Mouse (Mus musculus): Measurements from ENCODE around the gene Cmtm7. TPM values are rescaled to one million over a fixed set of nuclear protein-coding genes. Genes with fewer than 3 reads are reported as not detected.
A peak's percentile ranks its signal among the peaks of the same experiment; 100 is the strongest.

The Cmtm7 gene
- polyA plus RNA-seq, 1 experiment from 2014 or later = 111 TPM

DNA sequence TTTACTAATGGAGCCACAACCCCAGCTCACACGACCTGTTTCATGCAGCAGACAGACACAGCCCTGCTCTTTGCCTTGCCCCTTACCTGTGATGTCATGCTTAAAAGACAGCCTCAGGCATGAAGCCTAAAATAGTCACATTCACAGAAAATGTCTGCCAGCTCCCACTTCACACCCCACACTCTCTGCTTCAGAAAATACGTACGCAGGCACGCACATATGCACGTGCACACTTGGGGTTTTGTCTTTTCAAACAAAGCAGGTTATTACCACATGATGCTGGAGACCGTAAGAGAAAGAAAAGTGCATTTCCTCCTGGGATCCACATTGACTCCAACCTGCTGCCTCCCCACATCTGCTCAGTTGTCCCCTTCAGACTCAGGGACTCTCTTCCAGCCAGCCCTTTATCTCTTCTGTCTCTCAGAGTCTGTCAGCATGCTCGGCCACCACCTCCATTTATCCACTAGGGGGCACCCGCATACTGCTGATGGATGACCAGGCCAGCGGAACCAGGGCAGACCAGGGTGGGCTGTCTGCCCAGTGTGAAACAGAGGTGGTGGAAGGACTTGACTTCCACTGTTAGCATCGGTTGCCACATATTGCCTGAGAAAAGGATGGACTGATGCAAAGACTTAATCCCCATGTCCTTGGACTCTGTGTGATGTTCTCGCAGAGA is 15.8 kb upstream of the Cmtm7 start:
- Histone ChIP-seq H3K9me3 (ENCODE audit: low read length) (no peaks in the 10 kb centered on the region), H3K4me2 (replicated peaks; ENCODE audit: low read depth, low read length) (no peak overlapping the region), H3K27ac (ENCODE audit: low read length) (no peak overlapping the region), H3K27me3 (ENCODE audit: insufficient read depth, low read length) (no peaks in the 10 kb centered on the region), H3K36me3 (ENCODE audit: insufficient read depth, low read length) (no peaks in the 10 kb centered on the region), H3K4me3 (ENCODE audit: low read length) (no peak overlapping the region), H3K4me1 (ENCODE audit: insufficient read depth, low read length) (no peaks in the 10 kb centered on the region; the same call in 1 of the 2 replicates), H3K9ac (replicated peaks; ENCODE audit: low read length) (no peak overlapping the region)
- 59% methylated on average over 11 of the region's 11 CpGs for WGBS
- ATAC-seq (ENCODE audit: low FRiP score, low TSS enrichment) = peak; percentile 86

DNA sequence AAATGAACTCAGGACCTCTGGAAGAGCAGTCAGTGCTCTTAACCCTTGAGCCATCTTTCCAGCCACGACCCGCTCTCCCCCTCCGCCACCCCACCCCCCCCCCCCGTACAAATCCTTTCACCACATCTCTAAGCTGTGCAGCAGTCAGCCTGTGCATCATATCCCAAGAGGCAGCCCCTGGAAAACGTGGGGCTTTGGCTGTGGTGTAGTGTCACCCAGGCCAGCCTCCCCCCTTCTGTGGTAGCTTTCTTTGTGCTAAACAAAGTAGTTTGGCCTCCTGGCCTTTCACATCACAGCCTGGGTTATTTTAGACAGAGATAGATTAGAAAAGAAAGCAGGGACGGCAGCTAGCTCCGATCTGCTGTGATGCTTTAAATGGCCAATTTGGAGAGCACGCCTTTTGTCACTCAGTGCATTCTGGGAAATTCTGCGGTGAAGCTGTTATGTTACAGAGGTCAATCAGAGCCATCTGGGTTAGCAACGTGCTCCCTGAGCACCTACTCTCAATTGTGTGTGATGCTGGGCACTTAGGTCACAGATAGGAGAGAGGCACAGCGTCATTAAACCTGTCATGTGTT is 14.9 kb upstream of the Cmtm7 start:
- Histone ChIP-seq H3K36me3 (ENCODE audit: insufficient read depth, low read length) (no peaks in the 10 kb centered on the region), H3K4me3 (ENCODE audit: low read length) (no peak overlapping the region), H3K4me1 (ENCODE audit: insufficient read depth, low read length) (peaks cover 2% of the 10 kb centered on the region), H3K9me3 (ENCODE audit: low read length) (no peaks in the 10 kb centered on the region), H3K9ac (replicated peaks; ENCODE audit: low read length) (no peak overlapping the region), H3K27me3 (ENCODE audit: insufficient read depth, low read length) (no peaks in the 10 kb centered on the region), H3K4me2 (replicated peaks; ENCODE audit: low read depth, low read length) (no peak overlapping the region), H3K27ac (ENCODE audit: low read length) (no peak overlapping the region)
- ATAC-seq (ENCODE audit: low FRiP score, low TSS enrichment) = no peak
- 49% methylated on average over 11 of the region's 11 CpGs for WGBS

DNA sequence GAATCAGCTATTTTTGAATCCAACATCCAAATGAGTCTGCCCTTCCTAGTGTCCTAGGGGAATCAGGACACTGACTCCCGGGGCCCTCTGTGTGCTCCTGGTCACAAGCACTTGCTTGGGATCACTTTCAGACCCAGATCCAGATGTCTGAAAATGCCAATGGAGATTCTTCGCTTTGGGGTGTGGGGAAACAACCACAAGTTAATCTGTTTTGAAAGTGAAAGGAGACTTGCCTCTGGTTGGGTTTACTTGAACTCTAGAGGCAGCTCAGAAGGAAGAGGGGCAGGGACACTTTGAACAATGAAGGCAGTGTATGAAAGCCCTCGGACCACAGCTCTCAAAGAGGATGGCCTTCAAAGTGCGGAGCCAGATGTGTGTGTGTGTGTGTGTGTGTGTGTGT is 12.8 kb upstream of the Cmtm7 start:
- Histone ChIP-seq H3K4me1 (ENCODE audit: insufficient read depth, low read length) (peaks cover 2% of the 10 kb centered on the region), H3K9ac (replicated peaks; ENCODE audit: low read length) (no peak overlapping the region), H3K27ac (ENCODE audit: low read length) (no peak overlapping the region), H3K36me3 (ENCODE audit: insufficient read depth, low read length) (no peaks in the 10 kb centered on the region), H3K9me3 (ENCODE audit: low read length) (no peaks in the 10 kb centered on the region), H3K4me2 (replicated peaks; ENCODE audit: low read depth, low read length) (no peak overlapping the region), H3K4me3 (ENCODE audit: low read length) (no peak overlapping the region), H3K27me3 (ENCODE audit: insufficient read depth, low read length) (no peaks in the 10 kb centered on the region)
- no peak for ATAC-seq (ENCODE audit: low FRiP score, low TSS enrichment)
- 85% methylated on average over 4 of the region's 4 CpGs for WGBS

DNA sequence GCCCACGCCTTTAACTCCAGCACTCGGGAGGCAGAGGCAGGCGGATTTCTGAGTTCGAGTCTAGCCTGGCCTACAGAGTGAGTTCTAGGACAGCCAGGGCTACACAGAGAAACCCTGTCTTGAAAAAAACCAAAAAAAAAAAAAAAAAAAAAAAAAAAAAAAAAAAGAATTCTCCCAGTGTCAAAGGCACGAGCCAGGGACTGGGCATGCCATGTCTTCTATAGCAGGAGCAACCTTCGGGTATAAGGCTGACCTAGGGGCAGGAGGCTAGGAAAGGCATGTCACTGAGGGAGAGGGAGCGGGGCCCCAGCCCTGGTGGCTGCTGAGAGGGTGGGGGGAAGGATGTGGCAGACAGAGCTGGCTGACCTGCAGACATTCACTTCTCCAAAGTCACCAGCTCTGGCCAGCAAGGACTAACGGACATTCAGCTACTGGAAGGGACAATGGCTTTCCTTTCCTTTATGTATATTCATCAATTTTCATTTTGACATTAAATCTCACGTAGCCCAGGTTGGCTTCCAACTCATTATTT is 12.2 kb upstream of the Cmtm7 start:
- ATAC-seq (ENCODE audit: low FRiP score, low TSS enrichment) = no peak
- Histone ChIP-seq H3K9ac (replicated peaks; ENCODE audit: low read length) (no peak overlapping the region), H3K36me3 (ENCODE audit: insufficient read depth, low read length) (no peaks in the 10 kb centered on the region), H3K27me3 (ENCODE audit: insufficient read depth, low read length) (no peaks in the 10 kb centered on the region), H3K9me3 (ENCODE audit: low read length) (no peaks in the 10 kb centered on the region), H3K4me3 (ENCODE audit: low read length) (no peak overlapping the region), H3K4me2 (replicated peaks; ENCODE audit: low read depth, low read length) (no peak overlapping the region), H3K4me1 (ENCODE audit: insufficient read depth, low read length) (peaks cover 2% of the 10 kb centered on the region), H3K27ac (ENCODE audit: low read length) (no peak overlapping the region)
- 80% methylated on average over 9 of the region's 9 CpGs for WGBS

DNA sequence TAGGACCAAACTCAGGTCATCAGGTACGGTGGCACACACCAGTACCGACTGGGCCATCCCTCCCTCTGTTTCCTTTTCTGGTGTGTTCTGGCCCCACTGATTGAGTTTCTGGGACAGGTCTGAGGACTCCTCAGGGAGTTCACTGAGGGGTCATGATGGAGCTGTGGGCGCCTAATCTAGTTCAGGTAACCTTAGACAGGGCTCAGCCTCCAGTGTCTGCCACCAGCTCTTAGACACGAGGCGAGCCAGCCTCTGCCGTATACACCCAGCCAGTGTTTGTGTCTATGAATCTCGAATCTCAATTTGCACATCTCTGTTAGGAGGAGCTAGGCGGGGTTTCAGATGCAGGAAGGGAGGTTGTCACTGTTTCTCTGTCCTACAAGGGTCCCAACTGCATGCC is 8.3 kb upstream of the Cmtm7 start:
- Histone ChIP-seq H3K36me3 (ENCODE audit: insufficient read depth, low read length) (no peaks in the 10 kb centered on the region), H3K9ac (replicated peaks; ENCODE audit: low read length) (no peak overlapping the region), H3K4me2 (replicated peaks; ENCODE audit: low read depth, low read length) (no peak overlapping the region), H3K27ac (ENCODE audit: low read length) (no peak overlapping the region), H3K9me3 (ENCODE audit: low read length) (no peaks in the 10 kb centered on the region), H3K27me3 (ENCODE audit: insufficient read depth, low read length) (no peaks in the 10 kb centered on the region), H3K4me1 (ENCODE audit: insufficient read depth, low read length) (peaks cover 11% of the 10 kb centered on the region; the same call in 1 of the 2 replicates), H3K4me3 (ENCODE audit: low read length) (no peak overlapping the region)
- ATAC-seq (ENCODE audit: low FRiP score, low TSS enrichment) = peak; percentile 43; the same call in 1 of the 2 replicates
- 73% methylated on average over 8 of the region's 8 CpGs for WGBS

DNA sequence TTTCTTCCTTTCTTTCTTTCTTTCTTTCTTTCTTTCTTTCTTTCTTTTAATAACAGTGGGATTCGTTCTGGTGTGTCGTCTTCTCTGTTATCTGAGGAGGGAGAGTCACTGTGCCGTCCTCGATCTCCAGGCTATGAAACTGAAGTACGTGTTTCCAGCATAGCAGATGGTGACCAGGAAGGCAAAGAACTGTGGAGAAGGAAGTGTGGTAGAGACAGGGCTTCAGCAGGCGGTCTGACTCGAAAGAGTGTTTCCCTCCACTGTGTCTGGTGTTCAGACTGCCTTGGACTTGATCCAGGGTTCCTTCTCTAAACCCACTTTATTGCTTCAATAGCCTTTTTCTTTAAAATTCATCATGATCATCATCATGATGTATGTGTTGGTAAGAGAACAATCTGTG is 7.9 kb upstream of the Cmtm7 start:
- no peak overlapping the region for H3K4me3 ChIP-seq (ENCODE audit: low read length)
- H3K9ac ChIP-seq (replicated peaks; ENCODE audit: low read length) = no peak overlapping the region
- no peaks in the 10 kb centered on the region for H3K9me3 ChIP-seq (ENCODE audit: low read length)
- H3K27ac ChIP-seq (ENCODE audit: low read length) = no peak overlapping the region
- peaks cover 11% of the 10 kb centered on the region; the same call in 1 of the 2 replicates for H3K4me1 ChIP-seq (ENCODE audit: insufficient read depth, low read length)
- ATAC-seq (ENCODE audit: low FRiP score, low TSS enrichment) = no peak
- no peak overlapping the region for H3K4me2 ChIP-seq (replicated peaks; ENCODE audit: low read depth, low read length)
- no peaks in the 10 kb centered on the region for H3K27me3 ChIP-seq (ENCODE audit: insufficient read depth, low read length)
- no peaks in the 10 kb centered on the region for H3K36me3 ChIP-seq (ENCODE audit: insufficient read depth, low read length)
- 59% methylated on average over 7 of the region's 7 CpGs for WGBS

DNA sequence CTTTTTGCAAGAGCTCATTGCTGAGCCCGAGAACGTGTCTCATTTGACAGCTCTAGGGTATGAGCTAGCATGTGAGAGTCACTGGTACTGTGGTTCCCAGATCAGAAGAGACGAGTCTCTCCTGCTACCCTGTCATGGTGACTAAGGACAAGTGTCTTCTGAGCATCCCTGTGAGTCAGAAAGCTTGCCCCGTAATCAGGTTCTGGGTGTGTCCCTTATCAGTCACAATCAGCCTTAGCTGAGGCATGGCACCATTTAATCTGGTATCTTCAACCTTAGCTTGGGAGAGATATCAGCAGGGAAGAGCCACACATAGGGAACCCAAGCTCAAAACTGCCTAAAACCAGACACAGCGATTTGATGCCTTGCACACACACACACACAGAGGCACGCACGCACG is 7.0 kb upstream of the Cmtm7 start:
- no peak overlapping the region for H3K27ac ChIP-seq (ENCODE audit: low read length)
- no peaks in the 10 kb centered on the region for H3K9me3 ChIP-seq (ENCODE audit: low read length)
- no peak overlapping the region for H3K4me2 ChIP-seq (replicated peaks; ENCODE audit: low read depth, low read length)
- no peaks in the 10 kb centered on the region for H3K36me3 ChIP-seq (ENCODE audit: insufficient read depth, low read length)
- ATAC-seq (ENCODE audit: low FRiP score, low TSS enrichment) = no peak
- no peak overlapping the region for H3K4me3 ChIP-seq (ENCODE audit: low read length)
- H3K27me3 ChIP-seq (ENCODE audit: insufficient read depth, low read length) = no peaks in the 10 kb centered on the region
- no peak overlapping the region for H3K9ac ChIP-seq (replicated peaks; ENCODE audit: low read length)
- WGBS = 82% methylated on average over 8 of the region's 8 CpGs
- peaks cover 11% of the 10 kb centered on the region; the same call in 1 of the 2 replicates for H3K4me1 ChIP-seq (ENCODE audit: insufficient read depth, low read length)

DNA sequence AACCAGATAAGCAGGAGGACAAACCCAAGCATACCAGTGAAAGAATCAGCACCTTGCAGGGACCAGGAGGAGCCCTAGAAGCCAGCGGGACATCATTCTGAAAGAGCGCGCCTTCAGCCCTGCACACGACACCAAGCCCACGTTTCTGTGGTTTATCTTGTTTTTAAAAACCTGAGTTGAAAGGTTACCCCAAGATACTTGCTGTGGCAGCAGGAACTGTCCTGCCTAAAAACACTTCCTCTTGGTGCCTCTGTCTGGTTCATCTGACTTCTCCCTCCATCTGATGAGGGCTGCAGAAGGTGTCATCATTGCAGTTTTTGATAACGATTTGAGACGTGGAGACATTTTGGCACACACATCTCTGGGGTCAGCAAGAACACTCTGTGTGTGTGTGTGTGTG is 6.1 kb upstream of the Cmtm7 start:
- H3K4me2 ChIP-seq (replicated peaks; ENCODE audit: low read depth, low read length) = no peak overlapping the region
- no peaks in the 10 kb centered on the region for H3K9me3 ChIP-seq (ENCODE audit: low read length)
- no peaks in the 10 kb centered on the region for H3K36me3 ChIP-seq (ENCODE audit: insufficient read depth, low read length)
- H3K27me3 ChIP-seq (ENCODE audit: insufficient read depth, low read length) = no peaks in the 10 kb centered on the region
- no peak overlapping the region for H3K9ac ChIP-seq (replicated peaks; ENCODE audit: low read length)
- no peak for ATAC-seq (ENCODE audit: low FRiP score, low TSS enrichment)
- 85% methylated on average over 7 of the region's 7 CpGs for WGBS
- no peak overlapping the region for H3K4me3 ChIP-seq (ENCODE audit: low read length)
- peaks cover 11% of the 10 kb centered on the region; the same call in 1 of the 2 replicates for H3K4me1 ChIP-seq (ENCODE audit: insufficient read depth, low read length)
- no peak overlapping the region for H3K27ac ChIP-seq (ENCODE audit: low read length)

DNA sequence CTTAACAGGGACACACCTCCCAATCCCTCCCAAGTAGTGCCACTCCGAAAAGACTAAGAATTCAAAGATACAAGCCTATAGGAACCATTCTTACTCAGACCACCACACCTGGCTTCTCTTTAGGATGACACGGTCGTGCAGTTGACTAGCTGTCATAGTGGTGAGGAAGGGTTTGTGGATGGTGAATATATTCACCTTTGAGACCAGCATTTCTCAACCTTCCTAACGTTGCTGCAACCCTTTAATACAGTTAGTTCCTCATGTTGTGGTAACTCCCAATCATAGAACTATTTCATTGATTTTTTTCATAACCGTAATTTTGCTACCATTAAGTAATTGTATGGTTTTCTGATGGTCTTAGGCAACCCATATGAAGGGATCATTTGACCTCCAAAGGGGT is 5.5 kb upstream of the Cmtm7 start:
- peaks cover 13% of the 10 kb centered on the region; the same call in 1 of the 2 replicates for H3K4me1 ChIP-seq (ENCODE audit: insufficient read depth, low read length)
- H3K27ac ChIP-seq (ENCODE audit: low read length) = no peak overlapping the region
- H3K4me3 ChIP-seq (ENCODE audit: low read length) = no peak overlapping the region
- H3K36me3 ChIP-seq (ENCODE audit: insufficient read depth, low read length) = no peaks in the 10 kb centered on the region
- H3K9ac ChIP-seq (replicated peaks; ENCODE audit: low read length) = no peak overlapping the region
- H3K9me3 ChIP-seq (ENCODE audit: low read length) = no peaks in the 10 kb centered on the region
- H3K4me2 ChIP-seq (replicated peaks; ENCODE audit: low read depth, low read length) = no peak overlapping the region
- 94% methylated on average over 5 of the region's 5 CpGs for WGBS
- no peaks in the 10 kb centered on the region for H3K27me3 ChIP-seq (ENCODE audit: insufficient read depth, low read length)
- no peak for ATAC-seq (ENCODE audit: low FRiP score, low TSS enrichment)

Data from kidney, embryonic 16.5 days (tissue).